Mouse (Mus musculus) heart, adult 2 months (tissue): Measurements from ENCODE around the gene Rrp8. TPM values are rescaled to one million over a fixed set of nuclear protein-coding genes. Genes with fewer than 3 reads are reported as not detected.
A peak's percentile ranks its signal among the peaks of the same experiment; 100 is the strongest.

Experiments
- DNase-seq, 2 experiments: peaks; one replicate each; pipeline ENCODE4 v3.0.0; 2021
- H3K27ac ChIP-seq: fragments of 200-600 bp; 2 replicates; pipeline ENCODE4 v1.8.1; 2022
- H3K27me3 ChIP-seq: fragments of 200-500 bp; 2 replicates; pipeline ENCODE4 v1.6.1; 2012; ENCODE audit warnings: mild to moderate bottlenecking, low read length, inconsistent platforms, mixed read lengths; ENCODE audit not compliant: control insufficient read depth, insufficient read depth
- H3K36me3 ChIP-seq: fragments of 200-500 bp; 2 replicates; pipeline ENCODE4 v1.6.1; 2012; ENCODE audit warnings: low read length, inconsistent platforms; ENCODE audit not compliant: control insufficient read depth, insufficient read depth
- H3K4me1 ChIP-seq: fragments of 200-500 bp; 2 replicates; pipeline ENCODE4 v1.6.1; 2011; ENCODE audit warnings: low read length; ENCODE audit not compliant: control insufficient read depth, insufficient read depth
- H3K4me3 ChIP-seq: fragments of 200-600 bp; 2 replicates; pipeline ENCODE4 v1.8.1; 2022
- H3K79me2 ChIP-seq: fragments of 200-500 bp; replicated peaks from 2 replicates; pipeline ENCODE4 v1.6.1; 2012; ENCODE audit warnings: mild to moderate bottlenecking, inconsistent platforms, low read length, moderate library complexity, mixed read lengths; ENCODE audit not compliant: control insufficient read depth, insufficient read depth
- H3K9ac ChIP-seq: fragments of 200-500 bp; 2 replicates; pipeline ENCODE4 v1.6.1; 2012; ENCODE audit warnings: low read depth, mild to moderate bottlenecking, control low read depth, inconsistent platforms, low read length, mixed read lengths
- CTCF ChIP-seq: fragments of 200-600 bp; IDR thresholded peaks from 2 replicates; pipeline ENCODE4 v1.8.1; 2022; ENCODE audit warnings: antibody characterized with exemption, mild to moderate bottlenecking, moderate library complexity
- EP300 ChIP-seq: fragments of 200-500 bp; IDR thresholded peaks from 2 replicates; pipeline ENCODE4 v1.6.1; 2011; ENCODE audit warnings: low read depth, low read length, control low read depth; ENCODE audit not compliant: insufficient read depth
- POLR2A ChIP-seq: fragments of 200-500 bp; IDR thresholded peaks from 2 replicates; pipeline ENCODE4 v1.6.1; 2011; ENCODE audit warnings: mild to moderate bottlenecking, low read depth, low read length, control low read depth; ENCODE audit not compliant: insufficient read depth
- WGBS: fragments of 180-500 bp; shearing (Covaris S2); methylation state at CpG from one replicate; pipeline ENCODE4 v1.1.7; 2018; 5-methylcytosine and 5-hydroxymethylcytosine counted together
- intact Hi-C: fragments of 180-260 bp; cut with DNase I; formaldehyde crosslinking; loops from one replicate; pipeline ENCODE4 v1.15.1; 2025
- polyA plus RNA-seq: library from polyadenylated mRNA; depleted of rRNA; stranded (reverse); fragments of >200 nt; gene quantifications from 2 replicates; pipeline ENCODE4 v1.2.3, GENCODE M21; 2012
- total RNA-seq, 2 experiments: library from RNA; stranded (reverse); gene quantifications; 2 replicates each; pipeline ENCODE4 v1.2.3; 2021

Rrp8 gene
- total and polyA plus RNA-seq, 3 experiments, result 4.4 to 10.8 (median 9.2) TPM

- no peaks in the 10 kb centered on the region for H3K27me3 ChIP-seq
- peak in 1 of 2 experiments; percentile 14 for DNase-seq
- no peak overlapping the region for H3K9ac ChIP-seq
- H3K79me2 ChIP-seq, result no peaks in the 10 kb centered on the region
- peaks cover 8% of the 10 kb centered on the region for H3K4me1 ChIP-seq
- intact Hi-C loops, result no loop called here
- H3K4me3 ChIP-seq, result no peak overlapping the region
- TF ChIP-seq EP300, result no peak
- no peak for TF ChIP-seq POLR2A
- TF ChIP-seq CTCF, result no peak
- H3K27ac ChIP-seq, result no peak overlapping the region
- H3K36me3 ChIP-seq, result peaks cover 10% of the 10 kb centered on the region
- WGBS, result 82% methylated on average over 9 of the region's 9 CpGs
Measured at GRCm38 (mm10) chr7:105741978-105742377, 4.8 kb upstream of the Rrp8 start.

- WGBS, result 76% methylated on average over 6 of the region's 6 CpGs
- TF ChIP-seq POLR2A (no peak), EP300 (no peak), CTCF (no peak)
- Histone ChIP-seq H3K27me3 (no peaks in the 10 kb centered on the region), H3K79me2 (no peaks in the 10 kb centered on the region), H3K4me3 (no peak overlapping the region), H3K36me3 (peaks cover 10% of the 10 kb centered on the region), H3K9ac (no peak overlapping the region), H3K27ac (no peak overlapping the region), H3K4me1 (peaks cover 8% of the 10 kb centered on the region)
- intact Hi-C loops, result no loop called here
- DNase-seq, result peak in 1 of 2 experiments; percentile 14
Measured at GRCm38 (mm10) chr7:105740851-105741250, 3.7 kb upstream of the Rrp8 start.

- TF ChIP-seq POLR2A (no peak), CTCF (no peak), EP300 (no peak)
- Histone ChIP-seq H3K4me1 (peaks cover 10% of the 10 kb centered on the region), H3K36me3 (peaks cover 10% of the 10 kb centered on the region), H3K27ac (no peak overlapping the region; the same call in 1 of the 2 replicates), H3K27me3 (no peaks in the 10 kb centered on the region), H3K79me2 (no peaks in the 10 kb centered on the region), H3K9ac (no peak overlapping the region), H3K4me3 (no peak overlapping the region)
- intact Hi-C loops, result no loop called here
- 87% methylated on average over 13 of the region's 13 CpGs for WGBS
- peak in 1 of 2 experiments; percentile 21 for DNase-seq
Measured at GRCm38 (mm10) chr7:105740089-105740795, 3.1 kb upstream of the Rrp8 start.

GRCm38 (mm10) chr7:105738948-105739347 is 1.8 kb upstream of the Rrp8 start:
- intact Hi-C loops, result loop anchor here (10.0 kb wide), 1 partner anchor 184 kb away; the partner anchor contains the start of gene Smpd1
- Histone ChIP-seq H3K4me3 (peak overlapping the region; percentile 83), H3K4me1 (peaks cover 10% of the 10 kb centered on the region), H3K9ac (peak overlapping the region; percentile 45), H3K79me2 (no peaks in the 10 kb centered on the region), H3K27ac (peak overlapping the region; percentile 99), H3K36me3 (peaks cover 10% of the 10 kb centered on the region), H3K27me3 (no peaks in the 10 kb centered on the region)
- TF ChIP-seq CTCF (no peak), POLR2A (peak; percentile 88), EP300 (peak; percentile 72)
- WGBS, result 16% methylated on average over 3 of the region's 3 CpGs
- peak; percentile 78 to 85 for DNase-seq

GRCm38 (mm10) chr7:105738286-105738685 is 1.1 kb upstream of the Rrp8 start:
- WGBS, result 18% methylated on average over 2 of the region's 2 CpGs
- H3K9ac ChIP-seq, result peak overlapping the region; percentile 30; the same call in 1 of the 2 replicates
- DNase-seq, result no peak
- peak overlapping the region; percentile 83 for H3K4me3 ChIP-seq
- H3K79me2 ChIP-seq, result no peaks in the 10 kb centered on the region; the same call in 1 of the 2 replicates
- H3K36me3 ChIP-seq, result peaks cover 10% of the 10 kb centered on the region
- H3K4me1 ChIP-seq, result peaks cover 7% of the 10 kb centered on the region
- H3K27me3 ChIP-seq, result no peaks in the 10 kb centered on the region
- intact Hi-C loops, result loop anchor here (10.0 kb wide), 1 partner anchor 183 kb away; the partner anchor contains the start of gene Smpd1
- TF ChIP-seq POLR2A (no peak), CTCF (no peak), EP300 (no peak)
- peak overlapping the region; percentile 99 for H3K27ac ChIP-seq

- Histone ChIP-seq H3K9ac (peak overlapping the region; percentile 88), H3K27me3 (no peaks in the 10 kb centered on the region), H3K79me2 (no peaks in the 10 kb centered on the region; the same call in 1 of the 2 replicates), H3K36me3 (peaks cover 10% of the 10 kb centered on the region), H3K4me1 (peaks cover 6% of the 10 kb centered on the region), H3K4me3 (peak overlapping the region; percentile 83), H3K27ac (peak overlapping the region; percentile 99)
- WGBS, result 3% methylated on average over 3 of the region's 3 CpGs
- intact Hi-C loops, result loop anchor here (2.0 to 10.0 kb wide), 3 partner anchors 73 to 183 kb away; partner anchors contain the start of genes Mrpl17, Smpd1 and Trim3
- DNase-seq, result peak in 1 of 2 experiments; percentile 17
- no peak for TF ChIP-seq CTCF
- no peak for TF ChIP-seq EP300
- TF ChIP-seq POLR2A, result no peak
Measured at GRCm38 (mm10) chr7:105737648-105738047, 463 bp upstream of the Rrp8 start.
